Mouse (Mus musculus) bone marrow macrophage, adult 2 months (primary cell): ENCODE results near the gene Pkd1l2.
A peak's percentile ranks its signal among the peaks of the same experiment; 100 is the strongest.

Experiments used
- CTCF ChIP-seq: IDR thresholded peaks from 2 replicates; pipeline ENCODE4 v1.5.1; 2012; ENCODE audit warnings: low read depth, mild to moderate bottlenecking, low read length, moderate library complexity
- POLR2A ChIP-seq: IDR thresholded peaks from 2 replicates; pipeline ENCODE4 v1.6.1; 2012; ENCODE audit warnings: mild to moderate bottlenecking, low read depth, low read length, borderline replicate concordance

DNA sequence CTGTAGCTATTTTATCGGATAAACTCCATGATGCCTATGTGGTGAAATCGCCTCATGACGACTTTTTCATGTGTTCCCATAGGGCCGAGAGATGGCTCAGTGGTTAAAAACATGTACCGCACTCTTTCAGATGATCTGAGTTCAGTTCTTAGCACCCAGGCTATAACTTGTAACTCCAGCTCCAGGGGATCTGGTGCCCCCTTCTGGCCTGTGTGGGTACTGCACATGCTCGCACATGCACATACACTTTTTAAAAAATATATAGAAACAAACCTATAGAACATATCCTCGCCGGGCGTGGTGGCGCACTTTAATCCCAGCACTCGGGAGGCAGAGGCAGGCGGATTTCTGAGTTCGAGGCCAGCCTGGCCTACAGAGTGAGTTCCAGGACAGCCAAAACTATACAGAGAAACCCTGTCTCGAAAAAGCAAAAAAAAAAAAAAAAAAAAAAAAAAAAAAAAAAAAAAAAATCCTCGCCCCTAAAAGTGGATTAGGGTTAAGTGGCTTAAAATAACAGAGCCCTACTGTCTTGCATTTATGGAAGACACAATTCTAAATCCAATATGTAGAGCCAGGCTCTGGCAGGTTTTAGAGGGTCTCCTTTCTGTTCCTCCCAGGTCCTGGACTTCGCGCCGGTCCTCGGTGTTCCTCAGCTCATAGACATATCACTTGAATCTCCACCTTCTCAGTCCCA, 26.9 kb upstream of the Pkd1l2 start:
- TF ChIP-seq CTCF (peak; percentile 25; the same call in 1 of the 2 replicates), POLR2A (no peak)
